Mouse (Mus musculus) retina, embryonic 14.5 days (tissue): ENCODE data around the gene Cpm.
"Not testable (repeated sequence)": the region's sequence is repeated elsewhere in the genome, so short reads cannot be mapped to it uniquely, and the experiment has no call there.

ENCODE experiments used
- DNase-seq: peaks from one replicate; pipeline ENCODE4 v3.0.0-alpha.2; 2015; ENCODE audit warnings: low spot score

Cpm gene

DNA sequence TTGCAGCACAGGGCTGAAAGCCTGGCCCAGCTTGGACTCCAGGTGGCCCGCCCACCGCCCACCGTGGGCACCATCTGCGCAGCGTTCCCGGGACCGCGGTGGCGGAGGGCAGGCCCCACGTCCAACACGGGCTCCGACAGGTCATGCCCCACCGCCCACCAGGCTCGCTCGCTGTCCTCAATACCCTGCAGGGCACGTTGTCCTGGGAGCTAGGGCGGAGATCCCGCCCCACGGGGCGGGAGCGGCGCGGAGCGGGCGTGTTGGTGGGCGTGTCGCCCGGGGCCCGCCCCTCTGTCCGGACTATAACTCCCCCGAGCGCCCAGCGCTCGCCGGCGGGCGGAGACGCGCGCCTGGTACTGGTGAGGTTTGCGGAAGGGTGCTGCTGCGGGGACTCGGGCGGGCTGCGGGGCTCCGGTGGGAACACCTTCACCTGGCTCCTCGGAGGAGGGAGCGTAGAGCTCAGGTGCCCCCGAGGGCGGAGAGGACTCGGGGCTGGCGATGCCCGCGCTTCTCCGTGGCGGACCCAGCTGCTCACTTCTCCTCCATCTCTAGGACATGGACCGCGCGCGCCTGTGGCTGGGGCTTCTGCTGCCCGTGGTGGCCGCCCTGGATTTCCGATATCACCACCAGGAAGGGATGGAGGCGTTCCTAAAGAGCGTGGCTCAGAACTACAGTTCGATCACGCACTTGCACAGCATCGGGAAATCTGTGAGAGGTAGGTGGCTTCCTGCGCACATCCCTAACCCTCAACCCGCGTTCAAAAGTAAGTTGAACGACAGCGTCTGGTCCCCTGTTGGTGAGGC is at the start of gene Cpm:
Gene Cpm, plus strand, starts transcription at position 332 of the 803 bp plus-strand sequence.
- peak; percentile 82 for DNase-seq

DNA sequence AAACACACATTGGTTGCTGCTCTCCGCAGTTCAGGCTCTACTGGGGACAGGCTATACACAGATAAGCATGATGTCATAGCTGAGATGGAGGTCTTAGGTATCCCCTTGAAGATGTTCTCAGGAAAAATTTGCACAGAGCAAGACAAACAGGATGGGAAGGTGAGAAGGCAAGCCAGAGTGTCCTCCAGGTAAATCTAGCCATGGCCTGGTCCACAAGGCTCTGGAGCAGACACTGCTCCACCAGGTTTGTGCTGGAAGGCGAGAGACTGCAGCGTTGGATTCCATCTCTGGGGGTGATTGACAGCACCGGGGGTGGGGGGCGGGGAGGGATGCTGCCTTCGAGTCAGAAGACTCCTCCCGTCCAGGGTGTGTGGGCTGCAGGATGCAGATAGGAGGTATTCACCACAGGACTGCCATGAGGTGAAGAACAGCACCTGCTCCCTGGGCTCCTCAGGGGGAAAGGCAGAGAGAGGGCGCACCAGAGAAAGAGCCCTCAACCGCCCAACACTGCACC is 49.5 kb upstream of the Cpm start:
- no peak for DNase-seq

DNA sequence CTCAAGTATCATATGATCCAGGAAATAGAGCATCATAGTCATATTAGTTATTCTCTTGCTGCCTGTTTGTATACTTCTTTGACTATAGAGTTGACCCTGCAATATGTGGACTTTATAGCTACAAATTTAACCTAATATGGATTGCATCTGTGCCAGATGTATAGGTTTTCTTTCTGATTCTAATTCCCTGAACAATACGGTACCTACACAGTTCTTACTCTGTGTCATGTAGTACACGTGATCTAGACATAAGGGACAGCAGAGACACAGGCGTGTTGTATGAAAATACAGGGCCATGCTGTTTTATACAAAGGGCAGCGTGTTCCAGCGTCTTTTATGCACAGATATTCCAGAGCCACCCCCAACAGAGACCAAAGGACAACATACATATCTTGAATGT is 48.9 kb upstream of the Cpm start:
- DNase-seq = no peak

DNA sequence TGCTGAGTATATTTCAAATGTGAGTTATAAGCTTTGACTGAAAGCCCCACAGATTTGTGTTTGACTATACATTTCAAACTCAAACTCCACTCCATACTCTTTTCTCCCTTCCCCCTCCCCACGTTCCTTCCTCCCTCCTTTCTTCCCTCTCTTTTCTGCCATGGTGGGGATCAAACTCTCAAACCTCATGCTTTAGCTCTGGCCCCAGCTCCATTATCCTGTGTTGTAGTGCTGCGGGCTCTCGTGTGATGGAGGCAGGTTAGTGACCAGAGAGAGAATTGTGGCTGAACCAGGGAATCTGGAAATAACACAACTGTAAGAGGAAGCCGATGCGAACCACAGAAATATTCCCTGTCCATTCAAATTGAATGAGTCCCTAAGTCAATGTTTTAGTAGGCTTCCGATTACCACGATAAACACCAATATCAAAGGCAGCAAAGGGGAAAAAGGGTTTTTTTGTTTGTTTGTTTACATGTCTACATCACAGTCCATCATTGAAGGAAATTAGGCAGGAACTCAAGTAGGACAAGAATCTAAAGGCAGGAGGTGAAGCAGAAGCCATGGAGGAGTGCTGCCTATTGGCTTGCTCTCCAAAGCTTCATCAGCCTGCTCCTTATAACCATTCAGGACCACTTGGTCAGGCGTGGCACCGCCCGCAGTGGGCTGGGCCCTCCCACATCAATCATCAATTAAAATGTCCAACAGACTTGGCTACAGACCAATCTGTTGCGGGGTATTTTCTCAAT is 48.1 kb upstream of the Cpm start:
- DNase-seq = no peak

DNA sequence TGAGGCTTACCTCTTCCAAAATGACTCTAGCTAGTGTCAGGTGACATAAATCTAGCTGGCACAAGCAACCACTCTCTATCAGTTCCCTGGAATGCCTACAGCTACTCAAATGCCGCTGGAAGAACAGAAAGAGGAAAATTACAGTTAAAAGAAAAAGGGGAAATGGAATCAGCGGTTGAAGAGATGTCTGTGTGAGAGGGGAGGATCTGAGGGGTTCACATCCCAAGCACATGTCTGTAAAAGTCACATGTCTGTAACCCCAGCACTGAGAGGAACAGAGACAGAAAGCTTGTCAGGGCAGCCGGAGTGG is 47.6 kb upstream of the Cpm start:
- no peak for DNase-seq

DNA sequence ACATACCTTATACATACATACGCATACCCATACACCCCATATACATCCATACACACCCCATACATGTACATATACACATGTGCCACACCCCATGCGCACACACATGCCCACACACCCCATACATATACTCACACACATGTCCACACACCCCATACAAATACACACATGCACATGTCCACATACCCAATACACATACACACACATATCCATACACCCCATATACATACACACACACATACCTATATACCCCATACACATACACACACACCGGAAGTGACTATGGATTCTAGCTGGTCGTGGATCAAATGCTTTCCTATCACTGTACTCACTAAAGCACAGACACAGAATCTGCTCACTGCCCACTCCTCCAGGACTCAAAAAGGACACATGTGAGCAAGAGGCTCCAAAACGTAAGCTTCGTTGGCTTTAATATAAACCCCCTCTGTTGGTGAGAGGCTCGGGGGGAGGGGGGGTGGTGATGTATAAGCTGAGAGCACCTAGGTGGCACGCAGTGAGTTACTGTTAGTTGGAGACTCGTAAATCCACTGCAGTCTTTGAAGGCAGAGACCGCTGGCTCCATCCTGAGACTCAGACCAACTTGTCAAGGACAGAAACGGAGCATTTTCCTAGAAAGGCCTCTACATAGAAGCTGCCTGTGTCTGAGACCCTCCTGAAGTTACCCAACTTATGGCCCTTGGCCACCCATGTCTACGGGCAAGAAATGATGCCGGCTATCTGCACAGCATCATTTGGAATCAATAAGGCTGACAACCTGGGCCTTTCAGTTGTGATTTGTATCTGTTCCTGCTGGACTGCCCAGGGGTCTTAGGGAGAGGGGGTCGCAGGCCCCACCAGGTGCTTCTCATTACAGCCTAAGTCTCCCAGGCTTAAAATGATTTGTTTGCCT is 45.9 kb upstream of the Cpm start:
- DNase-seq = no peak

DNA sequence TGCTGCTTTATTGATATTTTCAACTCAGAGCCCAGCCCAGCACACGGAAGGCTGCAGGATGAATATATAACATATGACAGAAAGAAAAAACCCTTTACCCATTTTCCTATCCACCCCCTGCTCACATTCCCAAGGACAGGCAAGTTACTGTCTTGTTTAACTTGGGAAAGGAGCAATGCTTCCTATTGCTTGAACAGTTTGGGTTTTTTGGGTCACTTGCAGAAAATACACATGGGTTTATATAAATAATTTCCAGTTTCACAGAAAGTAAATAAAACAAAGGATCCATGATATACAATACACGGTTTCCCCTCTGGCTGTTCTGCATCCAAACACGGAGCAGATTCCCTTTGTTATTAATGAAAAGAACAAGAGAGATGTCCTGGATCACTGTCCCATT is 45.2 kb upstream of the Cpm start:
- no peak for DNase-seq

DNA sequence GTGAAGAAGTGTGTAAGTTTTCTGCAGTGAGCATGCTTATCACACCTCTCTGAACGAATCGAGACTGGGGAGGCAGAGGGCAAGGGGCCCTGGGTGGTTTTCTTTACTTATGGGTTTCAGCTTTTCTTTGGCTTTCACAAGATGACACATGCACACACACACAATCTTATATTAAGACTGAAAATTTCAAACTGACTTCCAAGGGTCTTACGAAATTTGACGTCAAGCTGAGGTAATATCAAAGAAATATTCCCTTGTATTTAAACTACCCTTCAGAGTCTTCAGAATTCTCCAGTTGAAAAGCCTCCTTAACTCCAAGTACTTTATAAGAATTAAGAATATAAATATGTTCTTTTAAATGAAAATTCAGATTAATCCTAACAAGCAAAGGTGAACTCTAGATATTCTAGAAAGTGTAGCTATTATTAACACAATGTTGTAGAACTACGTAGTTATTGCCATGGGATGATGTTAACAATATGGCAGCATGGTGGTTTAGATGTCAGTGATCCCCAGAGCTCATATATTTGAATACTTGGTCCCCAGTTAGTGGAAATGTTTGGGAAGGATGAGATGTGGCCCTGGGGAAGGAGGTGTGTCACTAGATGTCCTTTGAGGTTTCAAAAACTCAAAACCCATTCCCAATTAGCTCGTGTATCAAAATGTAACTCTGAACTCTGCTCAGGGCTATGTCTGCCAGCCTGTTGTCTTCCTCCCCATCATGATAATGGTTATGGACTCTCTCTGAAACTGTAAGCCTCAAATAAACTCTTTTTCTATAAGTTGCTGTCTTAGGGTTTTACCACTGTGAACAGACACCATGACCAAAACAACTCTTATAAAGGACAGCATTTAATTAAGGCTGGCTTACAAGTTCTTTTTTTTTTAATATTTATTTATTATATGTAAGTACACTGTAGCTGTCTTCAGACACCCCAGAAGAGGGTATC is 44.5 kb upstream of the Cpm start:
- DNase-seq = no peak

DNA sequence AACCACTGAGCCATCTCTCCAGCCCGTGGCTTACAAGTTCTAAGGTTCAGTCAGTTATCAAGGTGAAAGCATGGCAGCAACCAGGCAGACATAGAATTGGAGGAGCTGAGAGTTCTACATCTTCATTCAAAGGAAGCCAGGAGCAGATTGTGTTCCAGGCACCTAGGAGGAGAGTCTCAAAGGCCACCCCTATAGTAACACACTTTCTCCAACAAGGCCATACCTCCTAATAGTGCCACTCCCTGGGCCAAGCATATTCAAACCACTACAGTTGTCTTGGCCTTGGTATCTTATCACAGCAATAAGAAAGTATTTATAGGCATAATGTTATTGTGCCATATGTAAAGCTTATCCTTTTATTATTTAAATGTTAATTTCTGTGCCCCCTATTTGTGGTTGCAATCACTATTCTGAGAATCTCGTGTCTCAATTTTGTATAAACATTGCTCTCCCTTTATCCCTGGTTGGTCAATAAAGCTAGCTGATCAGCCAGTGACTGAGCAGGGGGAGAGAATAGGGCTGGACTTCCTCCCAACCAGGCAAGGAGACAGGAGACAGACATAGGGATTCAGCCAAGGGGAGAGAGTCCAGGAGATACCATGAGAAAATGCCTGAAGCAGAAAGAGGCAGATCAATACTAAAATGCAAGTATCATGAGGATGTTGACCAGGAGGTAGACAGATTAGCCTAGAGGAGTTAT is 43.5 kb upstream of the Cpm start:
- no peak for DNase-seq

DNA sequence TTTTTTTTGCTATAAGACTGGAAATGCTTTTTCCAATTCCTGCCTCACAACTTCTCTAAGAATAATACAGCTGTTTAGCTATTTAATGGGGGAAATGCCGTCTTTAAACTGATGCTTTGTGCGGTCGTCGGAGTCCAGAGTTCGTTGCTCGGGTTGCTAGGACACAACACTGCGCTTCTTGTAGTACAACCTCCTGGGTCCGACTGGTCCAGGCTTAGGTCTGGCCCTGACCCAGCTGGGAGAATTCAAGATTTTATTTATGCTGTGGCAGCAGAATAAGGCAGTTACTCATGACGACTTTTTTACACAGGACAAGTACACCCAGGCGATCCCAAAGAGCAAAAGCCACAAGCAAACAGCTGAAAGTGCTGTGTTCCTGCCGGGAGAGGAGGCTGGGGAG is 42.4 kb upstream of the Cpm start:
- DNase-seq = no peak

DNA sequence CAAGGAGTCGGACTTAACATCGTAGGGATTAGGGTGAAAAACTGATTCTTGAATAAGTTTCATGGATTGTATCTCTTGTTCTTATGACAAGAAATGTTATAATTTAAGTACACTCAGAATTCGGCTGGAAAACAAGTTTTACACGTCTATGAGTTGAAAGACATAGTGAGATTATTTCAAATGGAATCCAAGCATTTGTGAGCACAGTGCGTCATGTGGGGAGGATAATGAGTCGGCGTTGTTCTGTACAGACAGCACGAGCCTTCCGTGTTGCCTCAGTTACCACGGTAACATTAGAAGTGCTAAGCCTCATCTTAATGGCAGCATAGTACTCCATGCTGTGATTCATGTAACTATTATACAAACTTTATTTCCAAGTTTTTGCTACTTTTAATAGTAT is 42.0 kb upstream of the Cpm start:
- no peak for DNase-seq

DNA sequence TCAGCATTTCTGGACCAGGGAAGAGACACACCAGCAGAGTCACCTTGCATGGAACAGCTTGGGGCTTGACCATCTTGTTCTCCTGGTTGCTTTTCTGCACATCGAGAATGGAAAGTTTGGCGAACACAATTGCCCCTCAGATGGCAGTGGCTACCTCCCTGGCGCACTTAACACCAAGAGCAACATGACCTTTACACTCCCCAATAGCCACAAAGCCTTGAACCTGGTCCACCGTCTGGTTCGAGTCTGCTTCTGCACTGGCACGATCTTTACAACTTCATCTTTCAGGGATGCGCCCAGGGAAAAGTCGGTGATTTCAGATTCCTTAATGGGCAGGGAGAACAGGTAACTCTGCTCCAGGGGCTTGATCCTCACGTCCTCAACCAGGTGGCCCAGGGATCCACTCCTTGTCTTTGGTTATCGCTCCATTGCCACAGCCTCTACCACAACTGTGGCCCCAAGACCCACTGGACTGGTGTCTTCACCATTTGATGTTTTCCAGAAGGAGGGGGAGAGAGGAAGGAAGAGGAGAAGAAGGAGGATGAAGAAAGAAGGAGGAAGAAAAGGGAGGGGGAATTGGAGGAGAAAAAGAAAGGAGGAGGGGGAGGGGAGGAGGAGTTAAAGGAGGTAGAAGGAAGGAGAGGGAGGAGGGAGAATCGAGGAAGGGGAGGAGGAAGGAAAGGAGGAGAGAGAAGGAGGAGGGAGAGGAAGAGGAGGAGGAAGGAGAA is 40.7 kb upstream of the Cpm start:
- not testable (repeated sequence) for DNase-seq

DNA sequence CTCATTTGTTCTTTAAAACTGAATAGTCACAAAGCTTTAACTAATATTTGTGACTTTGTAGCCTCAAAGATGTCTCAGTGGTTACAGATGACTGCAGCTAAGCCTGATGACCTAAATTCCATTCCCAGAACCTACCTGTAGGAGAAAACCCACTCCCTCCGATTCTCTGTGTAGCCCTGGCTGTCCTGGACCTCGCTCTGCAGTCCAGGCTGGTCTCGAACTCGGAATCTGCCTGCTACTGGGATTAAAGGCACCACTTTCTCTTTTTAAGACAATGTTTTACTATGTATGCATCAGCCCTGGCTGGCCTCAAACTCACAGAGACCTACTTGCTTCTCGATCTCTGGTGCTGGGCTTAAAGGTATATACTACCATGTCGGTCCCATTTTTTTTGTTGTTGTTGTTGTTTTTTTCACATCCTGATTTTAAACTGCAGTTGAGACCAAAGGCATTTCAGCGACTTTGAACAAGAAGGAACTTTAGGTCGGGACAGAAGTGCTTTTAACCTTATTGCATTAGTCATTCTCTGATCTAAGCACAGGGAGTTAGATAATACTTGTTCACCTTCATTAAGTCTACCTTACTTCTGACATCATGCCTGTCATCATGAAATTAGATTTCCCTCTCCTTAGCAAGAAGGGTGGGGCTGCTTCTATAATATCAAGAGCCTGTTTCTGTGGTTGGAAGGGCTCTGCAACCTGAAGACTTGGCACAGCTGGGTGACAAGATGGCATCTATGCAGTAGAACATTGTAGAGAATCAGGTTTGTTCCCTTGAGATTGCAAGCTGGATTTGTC is 40.0 kb upstream of the Cpm start:
- no peak for DNase-seq

DNA sequence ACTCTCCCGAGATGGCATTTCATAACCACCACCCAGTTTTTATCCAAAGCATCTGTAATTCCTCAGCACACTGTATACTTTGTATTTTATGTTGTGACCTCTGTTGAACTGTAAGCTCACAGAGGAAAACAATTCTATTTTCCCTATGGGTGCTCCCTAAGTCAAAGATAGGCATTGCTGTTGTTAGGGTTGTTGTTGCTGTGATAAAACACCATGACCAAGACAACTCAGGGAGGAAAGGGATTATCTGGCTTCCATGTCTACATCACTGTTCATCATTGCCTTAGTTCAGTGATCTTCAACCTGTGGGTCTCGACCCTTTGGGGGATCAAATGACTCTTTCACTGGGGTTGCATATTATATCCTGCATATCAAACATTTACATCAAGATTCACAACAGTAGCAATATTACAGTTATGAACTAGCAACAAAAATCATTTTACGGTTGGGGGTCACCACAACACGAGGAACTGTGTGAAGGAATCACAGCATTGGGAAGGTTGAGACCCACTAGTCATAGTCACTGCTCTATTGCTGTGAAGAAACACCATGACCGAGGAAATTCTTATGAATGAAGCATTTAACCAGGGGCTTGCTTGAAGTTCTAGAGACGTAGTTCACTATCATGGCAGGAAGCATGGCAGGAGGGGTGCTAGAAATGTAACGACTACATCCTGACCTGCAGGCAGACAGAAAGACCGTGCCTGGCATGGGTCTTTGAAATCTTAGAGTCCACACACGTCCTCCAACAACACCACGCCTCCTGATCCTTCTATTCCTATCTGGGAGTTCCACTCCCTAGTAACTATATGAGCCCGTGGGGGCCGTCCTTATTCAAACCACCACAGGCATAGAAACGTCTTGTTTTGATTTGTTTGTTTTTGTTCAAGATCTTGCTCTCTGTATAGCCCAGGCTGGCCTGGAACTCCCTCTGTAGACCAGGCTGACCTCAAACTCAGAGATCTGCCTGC is 38.7 kb upstream of the Cpm start:
- no peak for DNase-seq

DNA sequence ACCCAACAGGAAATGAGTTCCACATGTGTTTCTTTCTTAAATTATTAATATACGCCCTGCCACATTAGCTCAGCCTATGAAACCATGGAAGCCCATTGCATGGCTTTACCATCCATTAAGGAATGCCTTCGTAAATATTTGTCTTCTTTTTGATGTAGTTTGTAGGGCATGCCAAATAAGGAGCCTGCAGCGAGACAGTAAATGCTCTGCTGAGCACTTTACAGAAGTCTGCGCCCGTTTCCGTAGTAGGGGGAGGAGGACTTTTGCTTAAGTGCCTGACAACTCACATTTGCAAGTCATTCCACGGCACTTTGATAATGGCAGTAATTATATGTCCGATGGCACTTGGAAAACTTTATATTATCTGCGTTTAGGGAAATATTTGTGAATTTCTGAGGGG is 37.5 kb upstream of the Cpm start:
- no peak for DNase-seq

DNA sequence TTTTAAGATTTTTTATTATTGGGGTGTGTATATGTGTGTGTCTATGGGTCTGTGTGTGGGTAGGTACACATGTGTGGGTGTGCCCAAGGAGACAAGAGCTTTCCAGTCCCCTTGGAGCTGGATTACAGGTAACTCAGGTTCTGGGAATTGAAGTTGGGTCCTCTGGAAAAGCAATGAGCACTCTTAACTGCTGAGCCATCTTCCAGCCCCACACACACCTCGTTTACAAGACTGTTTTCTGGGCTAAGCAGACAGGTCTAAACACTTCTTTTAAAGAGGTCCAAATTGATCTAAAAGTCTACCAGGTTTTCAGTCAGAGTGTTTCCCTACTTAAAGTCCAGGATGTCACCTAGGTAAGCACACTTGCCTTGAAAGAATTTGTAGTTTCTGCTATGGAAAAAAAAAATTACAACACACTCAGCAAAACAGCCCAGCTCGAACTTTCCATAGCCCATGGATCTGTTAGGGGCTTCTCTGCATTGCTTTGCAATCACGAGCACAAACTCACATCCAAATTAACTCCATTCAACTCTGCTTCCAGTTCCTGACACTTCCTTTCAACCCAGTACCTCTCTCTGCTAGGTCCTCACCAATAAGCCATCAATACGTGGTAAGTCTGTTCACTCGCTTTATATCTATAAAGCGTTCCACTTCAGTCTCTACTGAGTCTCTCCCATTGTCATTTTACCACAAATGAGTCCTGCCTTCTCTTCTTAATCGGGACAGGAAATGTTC is 36.8 kb upstream of the Cpm start:
- DNase-seq = no peak

DNA sequence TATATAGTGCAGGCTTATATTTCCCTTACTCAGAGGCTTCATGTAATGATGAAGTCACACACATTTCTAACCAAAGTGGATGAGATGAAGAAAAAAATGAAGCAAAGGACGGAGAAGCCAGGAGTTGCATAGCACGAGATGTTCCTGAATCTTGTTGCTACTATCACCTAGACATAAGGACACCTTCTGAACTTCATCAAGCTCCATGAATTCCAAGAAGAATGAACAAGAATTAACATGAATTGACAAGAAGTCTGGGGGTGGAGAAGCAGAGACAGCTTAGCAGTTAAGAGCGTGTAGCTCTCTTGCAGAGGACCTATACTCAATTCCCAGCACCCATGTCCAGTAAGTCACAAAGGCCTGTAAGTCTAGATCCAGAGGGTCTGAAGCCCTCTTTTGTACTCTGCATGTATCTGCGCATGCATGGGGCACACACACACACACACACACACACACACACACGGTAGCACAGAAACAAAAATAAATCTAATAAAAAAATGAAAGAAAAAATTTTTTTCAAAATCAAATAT is 36.2 kb upstream of the Cpm start:
- no peak for DNase-seq
